In the genomic region with DNA sequence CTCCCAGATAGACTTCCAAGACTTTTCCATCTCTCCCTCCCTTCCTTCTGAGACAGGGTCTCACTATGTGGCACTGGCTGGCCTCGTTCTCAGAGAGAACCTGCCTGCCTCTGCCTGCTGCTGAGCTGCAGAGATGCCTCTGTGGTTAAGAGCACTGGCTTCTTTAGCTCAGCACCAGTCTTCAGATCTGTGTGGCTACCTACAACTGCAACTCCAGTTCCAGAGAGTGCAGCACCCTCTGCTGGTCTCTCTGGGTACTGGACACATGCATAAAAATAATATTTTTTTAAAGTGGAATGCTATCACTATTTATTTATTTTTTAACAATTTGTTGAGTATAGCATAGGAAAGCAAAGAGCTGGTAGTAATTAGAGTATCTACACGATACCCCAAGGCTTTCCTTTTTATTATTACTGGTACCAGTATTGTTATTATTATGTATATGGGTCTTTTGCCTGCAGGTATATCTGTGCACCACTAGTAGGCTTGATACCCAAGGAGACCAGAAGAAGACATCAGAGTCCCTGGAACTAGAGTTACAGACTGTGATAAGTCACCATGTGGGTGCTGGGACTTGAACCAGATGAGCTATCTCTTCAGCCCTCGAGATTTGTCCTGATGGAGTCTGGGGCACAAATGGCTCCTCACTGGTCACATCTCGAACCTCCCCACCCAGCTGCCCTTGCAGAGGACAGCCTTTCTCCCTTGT, we compare ENCODE assay signal across 10 mouse cellular contexts. TPM values are rescaled to one million over a fixed set of nuclear protein-coding genes. Genes with fewer than 3 reads are reported as not detected.
DNase-seq lines count a peak whose midpoint lies in the region; ATAC-seq and TF ChIP-seq lines count a peak whose summit lies in the region.
"Had no signal": no experiment of that assay in that cellular context is flagged by ENCODE, and none has a peak within 500 bp of the region (broad histone marks: within the 10 kb centered on the region; RNA-seq: fewer than 3 reads in every experiment).

No protein-coding gene starts in this region.

- no peaks in the 10 kb centered on the region for H3K27me3 ChIP-seq in heart, postnatal 0 days (ENCODE audit: control insufficient read depth, insufficient read depth, low read length)
- H3K27me3 ChIP-seq: embryonic facial prominence, embryonic 15.5 days had no signal

- no peak overlapping the region for H3K4me3 ChIP-seq in heart, postnatal 0 days (ENCODE audit: low read depth, low read length)
- H3K4me3 ChIP-seq: embryonic facial prominence, embryonic 15.5 days had no signal

- WGBS in heart, postnatal 0 days, result 69% methylated on average over 4 of the region's 4 CpGs

- H3K9ac ChIP-seq in heart, postnatal 0 days (replicated peaks; ENCODE audit: low read depth, low read length), result no peak overlapping the region
- H3K9ac ChIP-seq: embryonic facial prominence, embryonic 15.5 days had no signal

- TF ChIP-seq CTCF in heart, postnatal 0 days (IDR thresholded peaks at IDR 0.05; ENCODE audit: low read depth), result peak; percentile 72

- no peaks in the 10 kb centered on the region for H3K9me3 ChIP-seq in heart, postnatal 0 days (replicated peaks; ENCODE audit: control insufficient read depth, low read length)
- H3K9me3 ChIP-seq: embryonic facial prominence, embryonic 15.5 days had no signal

- peaks cover 13% of the 10 kb centered on the region for H3K4me1 ChIP-seq in heart, postnatal 0 days (ENCODE audit: control insufficient read depth, insufficient read depth)
- H3K4me1 ChIP-seq: embryonic facial prominence, embryonic 15.5 days had no signal

- no peak overlapping the region for H3K4me2 ChIP-seq in heart, postnatal 0 days (ENCODE audit: low read depth, low read length)
- H3K4me2 ChIP-seq: embryonic facial prominence, embryonic 15.5 days had no signal

- no peak; the same call in 1 of the 2 replicates for ATAC-seq in heart, postnatal 0 days (ENCODE audit: insufficient read depth, low read depth)
- peak; percentile 85 for ATAC-seq in neutrophil, adult 5-6 weeks (ENCODE audit: extremely low read depth, insufficient number of reproducible peaks, low FRiP score, poor library complexity, severe bottlenecking)

- peak; percentile 19 for DNase-seq in heart, postnatal 0 days (ENCODE audit: low spot score)
- DNase-seq in heart, adult 11 months, result no peak
- peak; percentile 49 for DNase-seq in urinary bladder, postnatal 25 days (ENCODE audit: low spot score)
- no peak for DNase-seq in urinary bladder, postnatal 10 days (ENCODE audit: low spot score)
- DNase-seq in c-Kit-negative CD71-positive TER-119-positive erythroid progenitor cells, embryonic 14.5 days (ENCODE audit: low read depth, low spot score), result peak; percentile 55
- peak; percentile 75 to 77 for DNase-seq in kidney, postnatal 4 days
- no peak for DNase-seq in left cerebral cortex, adult 8-10 months (ENCODE audit: low spot score in 2 of 2)

- no peaks in the 10 kb centered on the region for H3K36me3 ChIP-seq in heart, postnatal 0 days (replicated peaks; ENCODE audit: control insufficient read depth, insufficient read depth, low read length)
- H3K36me3 ChIP-seq: embryonic facial prominence, embryonic 15.5 days had no signal

- H3K27ac ChIP-seq in heart, postnatal 0 days (ENCODE audit: low read depth), result no peak overlapping the region
- H3K27ac ChIP-seq: embryonic facial prominence, embryonic 15.5 days had no signal

- no peak for TF ChIP-seq EP300 in heart, postnatal 0 days (IDR thresholded peaks at IDR 0.05; ENCODE audit: low read depth)

RNA-seq across cellular contexts. Expression of gene Elf2, which starts 13.0 kb away (rescaled TPM):
- 84.0 and 104 TPM in 2 replicates for total RNA-seq in heart, postnatal 0 days (2014; rRNA removed; ENCODE audit: low replicate concordance)
- 40.7 and 46.5 TPM in 2 replicates for polyA plus RNA-seq in heart, postnatal 0 days (2015; fragmentation: Nextera tagmentation; extraction: Ambion mirVana)
- total RNA-seq in neutrophil, adult 5-6 weeks (2017), result 173 and 175 TPM in 2 replicates
- 10 to 100 TPM; 57.8 to 67.7 (median 60.8) TPM for total RNA-seq in left cerebral cortex, adult 8-10 months (2022)

RNA-seq across cellular contexts. Expression of gene Mgarp, which starts 43.1 kb away (rescaled TPM):
- total RNA-seq in heart, postnatal 0 days (2014; rRNA removed; ENCODE audit: low replicate concordance), result 3.4 and 3.7 TPM in 2 replicates
- polyA plus RNA-seq in heart, postnatal 0 days (2015; fragmentation: Nextera tagmentation; extraction: Ambion mirVana), result 1.2 and 1.3 TPM in 2 replicates
- total RNA-seq in neutrophil, adult 5-6 weeks (2017), result not detected in 2 replicates
- total RNA-seq in left cerebral cortex, adult 8-10 months (2022), result under 1 TPM in 2 of 4 experiments, not detected in 2; 0.42 to 0.59 TPM
- total RNA-seq: left cerebral cortex, postnatal 14 days had no signal

RNA-seq across cellular contexts. Expression of gene Ndufc1, which starts 55.3 kb away (rescaled TPM):
- 358 and 459 TPM in 2 replicates for total RNA-seq in heart, postnatal 0 days (2014; rRNA removed; ENCODE audit: low replicate concordance)
- 3,223 and 3,409 TPM in 2 replicates for polyA plus RNA-seq in heart, postnatal 0 days (2015; fragmentation: Nextera tagmentation; extraction: Ambion mirVana)
- 9.1 and 17.5 TPM in 2 replicates for total RNA-seq in neutrophil, adult 5-6 weeks (2017)
- total RNA-seq in left cerebral cortex, adult 8-10 months (2022), result 100 to 1,000 TPM; 289 to 306 (median 295) TPM

Comparison
In these comparisons a context has a peak if more than half of its experiments do, and no peak if none do; other contexts are left out.
1. DNase-seq: peak in heart, postnatal 0 days (single experiment), urinary bladder, postnatal 25 days (single experiment), c-Kit-negative CD71-positive TER-119-positive erythroid progenitor cells, embryonic 14.5 days (single experiment) and kidney, postnatal 4 days (2 of 2); none in heart, adult 11 months (single experiment), urinary bladder, postnatal 10 days (single experiment) and left cerebral cortex, adult 8-10 months (0 of 2).
2. RNA of gene Ndufc1, which starts 55.3 kb away (total RNA-seq): 358 to 459 TPM in heart, postnatal 0 days and 289 to 306 TPM in left cerebral cortex, adult 8-10 months; 9.1 to 17.5 TPM in neutrophil, adult 5-6 weeks; every median in the first group is over 10 times any median in the second.